Mouse (Mus musculus) hindbrain, embryonic 14.5 days (tissue): ENCODE data around the gene Cutal. TPM values are rescaled to one million over a fixed set of nuclear protein-coding genes. Genes with fewer than 3 reads are reported as not detected.
"Not testable (repeated sequence)": the region's sequence is repeated elsewhere in the genome, so short reads cannot be mapped to it uniquely, and the experiment has no call there.

ENCODE experiments used
- ATAC-seq: fragments of 200-750 bp; cut with Nextera tagmentation; 2 replicates; pipeline ENCODE4 v1.8.0; 2017; ENCODE audit warnings: moderate number of reproducible peaks, mild to moderate bottlenecking, moderate TSS enrichment, moderate library complexity; ENCODE audit not compliant: low FRiP score
- DNase-seq: peaks from one replicate; pipeline ENCODE4 v3.0.0-alpha.2; 2015; ENCODE audit warnings: low spot score
- H3K27ac ChIP-seq: fragments of 300-500 bp; sonication (generic); 2 replicates; pipeline ENCODE4 v1.5.1; 2014; ENCODE audit warnings: mild to moderate bottlenecking, moderate library complexity
- H3K27me3 ChIP-seq: fragments of 300-500 bp; sonication (generic); 2 replicates; pipeline ENCODE4 v1.6.1; 2014; ENCODE audit warnings: mild to moderate bottlenecking, low read length, mixed read lengths; ENCODE audit not compliant: control insufficient read depth, insufficient read depth
- H3K36me3 ChIP-seq: fragments of 300-500 bp; sonication (generic); replicated peaks from 2 replicates; pipeline ENCODE4 v1.6.1; 2014; ENCODE audit not compliant: control insufficient read depth, insufficient read depth
- H3K4me1 ChIP-seq: fragments of 300-500 bp; sonication (generic); replicated peaks from 2 replicates; pipeline ENCODE4 v1.6.1; 2014; ENCODE audit warnings: antibody characterized with exemption, low read length, mixed read lengths; ENCODE audit not compliant: control insufficient read depth, insufficient read depth
- H3K4me2 ChIP-seq: fragments of 300-500 bp; sonication (generic); replicated peaks from 2 replicates; pipeline ENCODE4 v1.6.1; 2014; ENCODE audit warnings: mild to moderate bottlenecking, moderate library complexity
- H3K4me3 ChIP-seq: fragments of 300-500 bp; sonication (generic); replicated peaks from 2 replicates; pipeline ENCODE4 v1.5.1; 2014; ENCODE audit warnings: mild to moderate bottlenecking, low read length
- H3K9ac ChIP-seq: fragments of 300-500 bp; sonication (generic); 2 replicates; pipeline ENCODE4 v1.6.1; 2014
- H3K9me3 ChIP-seq: fragments of 300-500 bp; sonication (generic); 2 replicates; pipeline ENCODE4 v1.6.1; 2016; ENCODE audit warnings: low read length; ENCODE audit not compliant: control insufficient read depth
- WGBS: fragments of 180-500 bp; shearing (Covaris S2); extraction: QIAGEN DNeasy Blood & Tissue Kit; methylation state at CpG from one replicate; pipeline ENCODE4 v1.1.7; 2014; 5-methylcytosine and 5-hydroxymethylcytosine counted together
- polyA plus RNA-seq: library from polyadenylated mRNA; unstranded; fragments of >200 nt; fragmentation: Nextera tagmentation; extraction: Ambion mirVana; gene quantifications from 2 replicates; pipeline ENCODE4 v1.2.1, GENCODE M21; 2014

Gene Cutal
- polyA plus RNA-seq, 1 experiment from 2014 or later, result 0.21 TPM

GRCm38 (mm10) chr2:34840143-34840542 is 34.1 kb upstream of the Cutal start:
- H3K27ac ChIP-seq, H3K9ac ChIP-seq, H3K4me1 ChIP-seq, ATAC-seq, H3K36me3 ChIP-seq, DNase-seq, H3K9me3 ChIP-seq, H3K27me3 ChIP-seq, H3K4me3 ChIP-seq, H3K4me2 ChIP-seq: not testable (repeated sequence)
- 86% methylated on average over 5 of the region's 5 CpGs for WGBS

- Histone ChIP-seq H3K4me2 (no peak overlapping the region), H3K27ac (no peak overlapping the region), H3K36me3 (no peaks in the 10 kb centered on the region), H3K27me3 (no peaks in the 10 kb centered on the region), H3K9ac (no peak overlapping the region), H3K4me1 (no peaks in the 10 kb centered on the region), H3K4me3 (no peak overlapping the region), H3K9me3 (no peaks in the 10 kb centered on the region)
- no peak for ATAC-seq
- 90% methylated on average over 8 of the region's 8 CpGs for WGBS
- DNase-seq, result no peak
Observed at GRCm38 (mm10) chr2:34841706-34842105, 32.5 kb upstream of the Cutal start.

- no peak overlapping the region for H3K4me2 ChIP-seq
- H3K4me1 ChIP-seq, result no peaks in the 10 kb centered on the region
- H3K27me3 ChIP-seq, result no peaks in the 10 kb centered on the region
- ATAC-seq (no peak), DNase-seq (no peak)
- 84% methylated on average over 11 of the region's 11 CpGs for WGBS
- no peak overlapping the region for H3K9ac ChIP-seq
- no peaks in the 10 kb centered on the region for H3K9me3 ChIP-seq
- no peaks in the 10 kb centered on the region for H3K36me3 ChIP-seq
- H3K4me3 ChIP-seq, result no peak overlapping the region
- no peak overlapping the region for H3K27ac ChIP-seq
Observed at GRCm38 (mm10) chr2:34843211-34843939, 30.8 kb upstream of the Cutal start.

DNA sequence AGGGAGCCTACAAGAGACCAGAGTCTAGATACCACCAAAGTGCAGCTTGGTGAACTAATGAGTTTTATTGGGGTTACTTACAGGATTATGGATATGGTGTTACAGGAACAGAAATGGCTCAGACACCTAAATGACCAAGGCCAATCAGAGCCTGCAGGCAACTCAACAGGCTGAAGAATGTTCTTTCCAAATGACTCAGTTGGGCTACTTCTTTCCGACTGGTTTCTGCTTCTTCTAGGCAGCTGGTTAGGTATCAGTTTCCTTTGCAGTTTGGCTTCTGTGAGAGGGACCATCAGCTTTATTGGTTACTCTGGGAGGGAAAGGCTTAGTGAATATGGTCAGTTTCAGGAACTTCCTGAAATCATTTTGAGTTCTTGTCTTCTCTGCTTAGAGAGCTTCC is 26.5 kb upstream of the Cutal start:
- Histone ChIP-seq H3K4me1 (no peaks in the 10 kb centered on the region), H3K36me3 (peaks cover 34% of the 10 kb centered on the region), H3K27me3 (no peaks in the 10 kb centered on the region), H3K4me3 (no peak overlapping the region), H3K9me3 (no peaks in the 10 kb centered on the region), H3K4me2 (no peak overlapping the region), H3K9ac (no peak overlapping the region), H3K27ac (no peak overlapping the region)
- DNase-seq, result no peak
- ATAC-seq, result no peak
- 90% methylated on average over 1 of the region's 1 CpGs for WGBS

- no peaks in the 10 kb centered on the region for H3K9me3 ChIP-seq
- H3K36me3 ChIP-seq, result peaks cover 99% of the 10 kb centered on the region
- H3K4me1 ChIP-seq, result no peaks in the 10 kb centered on the region
- no peak overlapping the region for H3K4me2 ChIP-seq
- no peak for DNase-seq
- no peak overlapping the region for H3K9ac ChIP-seq
- no peak for ATAC-seq
- H3K4me3 ChIP-seq, result no peak overlapping the region
- H3K27me3 ChIP-seq, result no peaks in the 10 kb centered on the region
- WGBS, result 92% methylated on average over 4 of the region's 4 CpGs
- H3K27ac ChIP-seq, result no peak overlapping the region
Observed at GRCm38 (mm10) chr2:34855265-34855664, 18.9 kb upstream of the Cutal start.

- no peak for ATAC-seq
- no peak overlapping the region for H3K27ac ChIP-seq
- DNase-seq, result no peak
- H3K4me1 ChIP-seq, result no peaks in the 10 kb centered on the region
- H3K9me3 ChIP-seq, result no peaks in the 10 kb centered on the region
- H3K9ac ChIP-seq, result no peak overlapping the region
- WGBS, result 95% methylated on average over 8 of the region's 8 CpGs
- H3K36me3 ChIP-seq, result peaks cover 91% of the 10 kb centered on the region
- no peak overlapping the region for H3K4me3 ChIP-seq
- H3K27me3 ChIP-seq, result no peaks in the 10 kb centered on the region
- no peak overlapping the region for H3K4me2 ChIP-seq
Observed at GRCm38 (mm10) chr2:34857728-34858127, 16.5 kb upstream of the Cutal start.

DNA sequence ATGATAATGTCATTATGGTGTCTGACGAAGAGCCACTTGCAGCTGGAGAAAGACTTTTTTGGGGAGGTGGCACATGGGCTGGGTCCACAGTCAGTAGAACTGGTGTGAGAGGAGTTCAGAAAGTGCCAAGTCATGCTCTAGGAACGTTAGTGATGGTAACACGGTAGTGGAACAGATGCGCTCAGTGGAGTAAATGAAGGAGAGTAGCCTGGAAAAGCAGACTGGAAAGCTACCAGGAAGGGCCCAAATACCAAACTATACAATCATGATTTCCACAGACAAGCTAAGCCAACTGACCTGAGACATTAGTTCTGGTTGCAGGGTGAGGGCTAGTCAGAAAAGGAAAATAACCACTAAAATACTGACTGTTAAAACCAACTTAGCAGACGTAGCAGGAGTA is 4.5 kb upstream of the Cutal start:
- Histone ChIP-seq H3K4me3 (peak overlapping the region; percentile 73), H3K27ac (no peak overlapping the region), H3K4me2 (peak overlapping the region; percentile 75), H3K9ac (peak overlapping the region; percentile 85), H3K27me3 (peaks cover 16% of the 10 kb centered on the region), H3K36me3 (peaks cover 18% of the 10 kb centered on the region), H3K9me3 (no peaks in the 10 kb centered on the region), H3K4me1 (peaks cover 33% of the 10 kb centered on the region)
- 44% methylated on average over 5 of the region's 5 CpGs for WGBS
- DNase-seq, result no peak
- ATAC-seq, result no peak

DNA sequence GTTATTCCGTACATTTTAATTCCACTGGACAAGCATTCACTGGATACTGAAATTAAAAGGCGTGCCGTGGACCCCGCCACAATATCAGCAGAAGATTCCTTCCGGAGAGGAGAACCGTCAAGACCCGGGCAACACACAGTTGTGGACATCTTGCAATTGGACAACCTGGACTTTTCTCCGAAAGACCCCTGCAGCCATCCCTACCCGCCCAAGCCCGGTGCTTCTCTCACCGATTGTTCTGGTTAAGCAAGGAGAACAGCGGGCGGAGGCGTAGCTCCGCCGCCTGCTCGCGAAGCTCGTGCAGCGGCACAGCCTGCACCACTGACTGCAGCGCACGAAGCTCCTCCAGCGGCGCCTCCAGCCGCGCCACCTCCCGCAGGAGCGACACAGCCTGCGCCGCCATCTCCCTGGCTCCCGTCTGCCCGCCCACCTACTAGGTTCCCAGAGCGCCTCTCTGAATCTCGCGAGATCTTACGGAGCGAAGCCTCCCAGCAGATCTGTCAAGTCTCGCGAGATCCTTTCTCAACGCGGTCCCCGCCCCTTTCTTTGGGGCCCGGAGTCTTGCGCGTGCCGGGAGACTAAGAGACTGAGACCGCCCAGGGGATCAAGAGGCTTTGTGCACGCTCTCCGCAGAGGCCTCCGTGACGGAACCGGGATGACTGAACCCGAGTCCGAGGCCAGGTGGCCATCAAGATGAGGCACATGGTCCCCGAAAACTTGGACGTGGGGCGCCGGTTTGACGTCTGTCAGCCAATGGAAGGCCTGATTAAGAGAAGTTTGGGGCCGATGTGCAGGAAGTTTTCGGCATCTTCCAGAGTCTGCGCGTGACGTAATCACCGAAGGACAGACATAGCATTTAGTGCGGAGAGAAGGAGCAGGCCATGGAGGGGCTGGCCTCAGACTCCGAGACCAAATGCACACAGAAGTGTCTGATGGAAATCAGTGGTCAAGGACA is 3.4 kb upstream of the Cutal start:
- Histone ChIP-seq H3K4me2 (peak overlapping the region; percentile 75), H3K27ac (peak overlapping the region; percentile 82), H3K4me1 (peaks cover 33% of the 10 kb centered on the region), H3K9ac (peak overlapping the region; percentile 85), H3K4me3 (peak overlapping the region; percentile 73), H3K9me3 (no peaks in the 10 kb centered on the region), H3K27me3 (peaks cover 22% of the 10 kb centered on the region), H3K36me3 (peaks cover 7% of the 10 kb centered on the region)
- WGBS, result under 1% methylated on average over 67 of the region's 67 CpGs
- ATAC-seq, result peak; percentile 99
- peak; percentile 99 for DNase-seq

GRCm38 (mm10) chr2:34874816-34875345 is 685 bp downstream of the Cutal start, which contains the start of gene Psmd5:
TSS of gene Psmd5 (minus strand) at chr2:34874968.
- no peak for ATAC-seq
- 19% methylated on average over 8 of the region's 8 CpGs for WGBS
- peak within 1 kb of the TSS; percentile 5; the same call in 1 of the 2 replicates for H3K9ac ChIP-seq

More at GRCm38 (mm10) chr2:34874816-34875345, 685 bp downstream of the Cutal start, which contains the start of gene Psmd5:
- Histone ChIP-seq H3K4me2 (peak within 1 kb of the TSS; percentile 15; the same call in 1 of the 2 replicates), H3K4me1 (peaks cover 7% of the 10 kb centered on the region), H3K36me3 (no peaks in the 10 kb centered on the region), H3K4me3 (no peak within 1 kb of the TSS), H3K9me3 (no peaks in the 10 kb centered on the region), H3K27ac (no peak within 1 kb of the TSS), H3K27me3 (peaks cover 27% of the 10 kb centered on the region)
- DNase-seq, result no peak
